Mouse (Mus musculus): ENCODE measurements around the gene Macc1.

Gene Macc1

DNA sequence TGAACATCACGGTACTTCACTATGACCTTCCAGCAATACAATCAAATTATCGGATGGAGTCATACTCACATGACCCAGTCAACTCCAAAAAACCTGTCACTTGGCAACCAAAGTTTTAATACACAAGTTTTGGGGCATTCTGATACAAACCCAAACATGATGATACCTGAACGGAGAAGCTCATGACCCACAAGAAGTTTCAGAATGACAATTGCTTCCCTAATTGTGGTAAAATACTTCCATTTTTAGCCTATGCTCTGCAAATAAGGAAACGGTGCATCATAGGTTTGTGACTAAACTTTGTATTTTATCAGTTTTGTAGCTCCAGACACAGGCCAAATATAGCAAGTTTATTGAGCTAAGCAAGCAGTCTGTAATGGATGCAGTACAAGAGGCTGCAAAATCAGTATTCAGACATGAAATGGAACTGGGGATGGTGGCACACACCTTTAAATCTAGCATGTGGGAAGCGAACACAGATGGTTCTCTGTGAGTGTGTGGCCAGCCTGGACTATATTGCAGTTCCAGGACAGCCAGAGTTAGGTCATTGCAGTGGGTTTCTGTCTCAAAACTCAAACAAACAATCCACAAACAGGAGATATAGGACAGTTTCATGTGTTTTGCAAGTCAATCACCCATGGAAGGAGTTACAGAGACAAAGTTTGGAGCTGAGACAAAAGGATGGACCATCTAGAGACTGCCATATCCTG, 170.0 kb downstream of the Macc1 start:
- no peak for DNase-seq (ENCODE audit: low read depth, low spot score)

DNA sequence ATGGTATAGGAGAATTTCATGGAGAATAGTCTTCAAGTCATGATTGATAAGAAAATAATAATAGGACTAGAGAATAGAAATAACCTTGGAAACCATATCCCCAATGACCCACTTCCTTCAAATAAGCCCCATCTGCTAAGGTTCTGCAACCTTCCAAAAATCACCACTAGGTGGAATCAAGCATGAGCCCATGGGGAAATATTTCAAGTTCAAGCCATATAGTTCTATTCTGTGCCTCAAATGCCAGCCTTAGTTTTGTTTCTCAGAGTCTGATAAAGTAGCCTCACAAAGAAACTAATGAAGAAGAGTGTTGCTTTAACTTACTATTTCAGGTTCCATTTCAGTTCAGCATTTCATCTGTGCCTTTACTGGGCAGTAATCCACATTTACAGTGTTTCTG, 197.1 kb downstream of the Macc1 start:
- no peak for DNase-seq (ENCODE audit: low read depth, low spot score)

Measured in skeletal muscle tissue, adult 2 months (tissue).